Mouse (Mus musculus): ENCODE results near the gene Zbtb46.

- TF ChIP-seq CTCF (conservative IDR thresholded peaks at IDR 0.05; ENCODE audit: low read length) (no peak), NANOG (IDR thresholded peaks at IDR 0.05; ENCODE audit: borderline replicate concordance, low read length) (no peak)
Measured at GRCm38 (mm10) chr2:181423834-181424233, 35.4 kb downstream of the Zbtb46 start.

Measured in E14TG2a.4 (cell line).